Mouse (Mus musculus) heart, postnatal 4 days (tissue): ENCODE data around the gene Olfr1298. TPM values are rescaled to one million over a fixed set of nuclear protein-coding genes. Genes with fewer than 3 reads are reported as not detected.

Experiments
- DNase-seq: peaks from one replicate; pipeline ENCODE4 v3.0.0; 2021
- total RNA-seq, 2 experiments: library from RNA; stranded (reverse); gene quantifications; 2 replicates each; pipeline ENCODE4 v1.2.3; 2021

Olfr1298 gene
- not detected for total RNA-seq

- no peak for DNase-seq
These were observed at the start of gene Olfr1298 for GRCm38 (mm10) chr2:111649101-111649500. TSS of gene Olfr1298 (minus strand) at chr2:111649201.

- DNase-seq: no peak
These were observed 12.1 kb upstream of the Olfr1298 start, which contains the start of gene Olfr1299 for GRCm38 (mm10) chr2:111661119-111661518. TSS of gene Olfr1299 (plus strand) at chr2:111661419.

GRCm38 (mm10) chr2:111626397-111626796, 22.6 kb downstream of the Olfr1298 start, which contains the start of gene Olfr1297:
TSS of gene Olfr1297 (minus strand) at chr2:111626497.
- DNase-seq: no peak

Other genes starting within 250 kb of the Olfr1298 start
- not detected for gene Olfr1286, start 226.1 kb downstream of the Olfr1298 start, total RNA-seq
- gene Olfr1287, start 200.1 kb downstream of the Olfr1298 start, total RNA-seq: not detected
- not detected for gene Olfr1288, start 175.1 kb downstream of the Olfr1298 start, total RNA-seq
- not detected for gene Olfr1289, start 168.4 kb downstream of the Olfr1298 start, total RNA-seq
- gene Olfr1290, start 155.4 kb downstream of the Olfr1298 start, total RNA-seq: not detected
- gene Olfr1291-ps1, start 152.0 kb downstream of the Olfr1298 start, total RNA-seq: not detected
- not detected for gene Olfr1293-ps, start 124.0 kb downstream of the Olfr1298 start, total RNA-seq
- not detected for gene Olfr1294, start 108.9 kb downstream of the Olfr1298 start, total RNA-seq
- not detected for gene Olfr1295, start 79.5 kb downstream of the Olfr1298 start, total RNA-seq
- gene Olfr1297, start 22.7 kb downstream of the Olfr1298 start, total RNA-seq: not detected
- gene Olfr1299, start 12.2 kb upstream of the Olfr1298 start, total RNA-seq: not detected
- not detected for gene Olfr1301, start 101.8 kb upstream of the Olfr1298 start, total RNA-seq
- gene Olfr1302, start 128.2 kb upstream of the Olfr1298 start, total RNA-seq: not detected
- not detected for gene Olfr1303, start 171.1 kb upstream of the Olfr1298 start, total RNA-seq
- not detected for gene Olfr1305, start 227.9 kb upstream of the Olfr1298 start, total RNA-seq